Mouse (Mus musculus): ENCODE measurements around the gene Ica1. TPM values are rescaled to one million over a fixed set of nuclear protein-coding genes. Genes with fewer than 3 reads are reported as not detected.

Ica1 gene
- polyA plus RNA-seq, 1 experiment from 2014 or later = 68.0 TPM

DNA sequence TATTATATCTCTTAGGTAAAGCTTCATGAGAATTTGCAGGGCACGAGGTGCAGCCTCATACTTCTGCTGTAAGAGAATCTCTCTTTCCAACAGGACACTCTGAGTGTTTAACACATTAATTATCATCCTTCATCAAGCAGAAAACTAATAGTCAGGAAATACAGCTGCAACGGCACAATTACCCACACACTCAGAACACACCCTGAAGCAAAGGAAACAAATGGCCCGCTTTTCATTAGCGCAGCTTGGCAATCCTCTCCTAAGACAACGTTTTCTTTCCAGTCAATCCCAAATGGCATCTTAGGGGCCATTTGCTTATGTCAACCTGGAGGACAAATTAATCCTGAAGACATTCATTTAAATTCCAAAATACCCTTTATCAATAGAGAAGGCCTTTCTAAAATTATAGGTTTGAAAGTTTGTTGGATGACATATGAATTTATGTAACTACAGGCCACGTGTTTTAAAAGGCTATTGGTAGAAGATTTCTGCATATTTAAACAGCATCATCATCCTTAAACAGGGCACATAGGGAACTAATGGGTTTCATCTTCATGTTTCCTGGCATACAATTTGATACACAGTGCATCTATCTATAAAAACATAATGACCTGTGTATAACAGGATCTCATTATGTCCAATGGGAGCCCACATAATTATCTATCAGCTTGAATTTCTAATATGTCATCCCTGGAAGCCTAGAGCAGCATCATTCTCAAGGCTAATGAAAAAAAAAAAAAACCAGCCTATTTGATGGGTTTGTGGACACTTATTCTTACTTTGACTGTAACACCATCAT, 110.1 kb downstream of the Ica1 start:
- no peaks in the 10 kb centered on the region for H3K36me3 ChIP-seq (replicated peaks)

DNA sequence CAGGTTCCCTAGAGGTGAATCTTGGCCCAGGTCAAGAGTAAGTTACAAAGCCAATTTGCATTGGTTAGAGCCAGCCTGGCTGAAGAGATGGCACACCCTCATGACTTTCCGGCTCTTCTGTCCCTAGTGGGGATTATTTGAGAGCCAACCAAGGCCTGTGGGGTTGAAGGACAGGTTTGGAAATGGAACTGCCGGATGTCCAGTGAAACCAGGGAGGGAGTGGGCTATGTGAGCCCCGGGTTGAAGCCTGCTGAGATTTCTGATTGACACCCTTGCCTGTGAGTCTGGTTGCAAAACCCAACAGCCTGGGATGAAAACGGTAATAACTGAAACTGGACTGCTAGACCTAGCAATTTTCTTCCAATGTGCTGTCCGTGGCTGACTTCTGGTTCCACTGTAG, 112.5 kb downstream of the Ica1 start:
- H3K36me3 ChIP-seq (replicated peaks) = no peaks in the 10 kb centered on the region
- no peaks in the 10 kb centered on the region for H3K27me3 ChIP-seq (replicated peaks)
- WGBS = 95% methylated on average over 5 of the region's 5 CpGs
- no peak for ATAC-seq (replicated peaks)
- no peak overlapping the region for H3K4me2 ChIP-seq
- no peak overlapping the region for H3K4me3 ChIP-seq
- H3K4me1 ChIP-seq = peaks cover 10% of the 10 kb centered on the region
- H3K9me3 ChIP-seq = no peaks in the 10 kb centered on the region
- H3K27ac ChIP-seq = no peak overlapping the region
- H3K9ac ChIP-seq = no peak overlapping the region

More for the DNA sequence above, 110.1 kb downstream of the Ica1 start:
- no peaks in the 10 kb centered on the region for H3K27me3 ChIP-seq (replicated peaks)
- no peaks in the 10 kb centered on the region for H3K9me3 ChIP-seq
- 68% methylated on average over 6 of the region's 6 CpGs for WGBS
- no peak overlapping the region for H3K4me2 ChIP-seq
- no peak overlapping the region for H3K27ac ChIP-seq
- ATAC-seq (replicated peaks) = no peak
- H3K4me1 ChIP-seq = no peaks in the 10 kb centered on the region
- no peak overlapping the region for H3K4me3 ChIP-seq
- no peak overlapping the region for H3K9ac ChIP-seq

DNA sequence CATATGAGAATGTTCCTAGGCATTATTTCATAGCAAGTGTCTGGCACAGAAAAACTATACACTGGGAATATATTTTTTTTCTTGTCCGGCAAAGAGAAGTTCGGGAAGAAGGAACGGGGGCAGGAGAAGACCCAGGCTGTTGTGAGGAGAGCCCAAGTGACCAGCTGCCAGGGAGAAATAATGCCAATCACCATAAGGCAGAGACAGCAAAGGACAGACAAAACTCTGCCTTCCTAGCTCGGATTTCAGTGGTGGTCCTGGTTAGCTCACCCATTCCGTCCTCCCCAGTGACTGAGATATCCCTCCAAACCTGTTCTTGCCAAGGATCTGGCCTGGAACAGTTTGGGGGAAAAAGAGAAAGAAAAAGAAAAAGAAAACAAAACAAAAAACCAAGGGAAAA, 113.3 kb downstream of the Ica1 start:
- no peak for ATAC-seq (replicated peaks)
- H3K4me3 ChIP-seq = no peak overlapping the region
- H3K27me3 ChIP-seq (replicated peaks) = no peaks in the 10 kb centered on the region
- 86% methylated on average over 5 of the region's 5 CpGs for WGBS
- no peak overlapping the region for H3K9ac ChIP-seq
- H3K27ac ChIP-seq = no peak overlapping the region
- H3K36me3 ChIP-seq (replicated peaks) = no peaks in the 10 kb centered on the region
- H3K4me2 ChIP-seq = no peak overlapping the region
- peaks cover 10% of the 10 kb centered on the region for H3K4me1 ChIP-seq
- no peaks in the 10 kb centered on the region for H3K9me3 ChIP-seq

- Histone ChIP-seq H3K27me3 (replicated peaks) (no peaks in the 10 kb centered on the region), H3K9me3 (no peaks in the 10 kb centered on the region), H3K9ac (no peak overlapping the region), H3K27ac (no peak overlapping the region), H3K4me2 (no peak overlapping the region), H3K4me3 (no peak overlapping the region), H3K4me1 (peaks cover 14% of the 10 kb centered on the region), H3K36me3 (replicated peaks) (no peaks in the 10 kb centered on the region)
- no peak for ATAC-seq (replicated peaks)
- 67% methylated on average over 3 of the region's 3 CpGs for WGBS
These were observed 115.1 kb downstream of the Ica1 start for GRCm38 (mm10) chr6:8663092-8663740.

- no peaks in the 10 kb centered on the region for H3K27me3 ChIP-seq (replicated peaks)
- H3K36me3 ChIP-seq (replicated peaks) = no peaks in the 10 kb centered on the region
- peaks cover 14% of the 10 kb centered on the region for H3K4me1 ChIP-seq
- peak; percentile 74; the same call in 1 of the 2 replicates for ATAC-seq (replicated peaks)
- no peak overlapping the region for H3K4me3 ChIP-seq
- WGBS = 24% methylated on average over 4 of the region's 4 CpGs
- no peaks in the 10 kb centered on the region for H3K9me3 ChIP-seq
- no peak overlapping the region for H3K9ac ChIP-seq
- no peak overlapping the region for H3K27ac ChIP-seq
- no peak overlapping the region for H3K4me2 ChIP-seq
These were observed 116.9 kb downstream of the Ica1 start for GRCm38 (mm10) chr6:8661404-8661803.

- 85% methylated on average over 2 of the region's 2 CpGs for WGBS
These were observed 118.2 kb downstream of the Ica1 start for GRCm38 (mm10) chr6:8660076-8660475.

GRCm38 (mm10) chr6:8659194-8659959, 118.9 kb downstream of the Ica1 start:
- H3K4me3 ChIP-seq = no peak overlapping the region
- H3K4me2 ChIP-seq = 0 out of 2 replicates have a peak overlapping the region, but pooled peaks have one; percentile 8
- H3K27ac ChIP-seq = no peak overlapping the region
- no peaks in the 10 kb centered on the region for H3K9me3 ChIP-seq
- 21% methylated on average over 13 of the region's 13 CpGs for WGBS
- peaks cover 14% of the 10 kb centered on the region for H3K4me1 ChIP-seq
- H3K27me3 ChIP-seq (replicated peaks) = no peaks in the 10 kb centered on the region
- ATAC-seq (replicated peaks) = peak; percentile 50; the same call in 1 of the 2 replicates
- H3K36me3 ChIP-seq (replicated peaks) = no peaks in the 10 kb centered on the region
- no peak overlapping the region for H3K9ac ChIP-seq

More at GRCm38 (mm10) chr6:8660076-8660475, 118.2 kb downstream of the Ica1 start:
- no peak overlapping the region for H3K4me3 ChIP-seq
- no peaks in the 10 kb centered on the region for H3K27me3 ChIP-seq (replicated peaks)
- ATAC-seq (replicated peaks) = no peak
- no peak overlapping the region for H3K4me2 ChIP-seq
- no peaks in the 10 kb centered on the region for H3K36me3 ChIP-seq (replicated peaks)
- H3K4me1 ChIP-seq = peaks cover 14% of the 10 kb centered on the region
- no peak overlapping the region for H3K9ac ChIP-seq
- no peaks in the 10 kb centered on the region for H3K9me3 ChIP-seq
- no peak overlapping the region for H3K27ac ChIP-seq

- no peak overlapping the region for H3K4me3 ChIP-seq
- WGBS = 66% methylated on average over 4 of the region's 4 CpGs
- ATAC-seq (replicated peaks) = no peak
- no peaks in the 10 kb centered on the region for H3K27me3 ChIP-seq (replicated peaks)
- H3K9me3 ChIP-seq = no peaks in the 10 kb centered on the region
- peaks cover 14% of the 10 kb centered on the region for H3K4me1 ChIP-seq
- no peaks in the 10 kb centered on the region for H3K36me3 ChIP-seq (replicated peaks)
- no peak overlapping the region for H3K9ac ChIP-seq
- H3K4me2 ChIP-seq = no peak overlapping the region
- H3K27ac ChIP-seq = no peak overlapping the region
These were observed 119.9 kb downstream of the Ica1 start for GRCm38 (mm10) chr6:8658431-8658830.

DNA sequence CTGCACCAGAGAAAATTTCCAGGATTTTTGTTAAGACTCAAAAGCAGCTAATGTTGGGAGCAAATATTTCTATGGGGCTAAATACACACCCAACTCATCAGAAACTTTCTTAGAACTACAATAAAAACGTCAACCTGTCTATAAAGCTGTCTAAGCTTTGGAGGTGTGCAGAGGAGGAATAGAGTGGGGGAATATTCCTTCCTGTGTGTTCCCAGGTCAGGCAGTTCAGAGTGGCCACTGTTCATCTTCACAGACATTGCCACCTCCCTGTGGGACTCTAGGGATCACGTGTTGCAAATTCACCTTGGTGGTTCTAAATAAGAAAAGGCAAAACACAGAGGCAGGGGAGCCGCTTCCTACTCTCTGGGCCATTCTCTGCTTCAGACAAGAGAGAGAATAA, 120.8 kb downstream of the Ica1 start:
- no peaks in the 10 kb centered on the region for H3K27me3 ChIP-seq (replicated peaks)
- ATAC-seq (replicated peaks) = no peak
- H3K4me2 ChIP-seq = no peak overlapping the region
- no peaks in the 10 kb centered on the region for H3K36me3 ChIP-seq (replicated peaks)
- H3K4me3 ChIP-seq = no peak overlapping the region
- H3K9me3 ChIP-seq = no peaks in the 10 kb centered on the region
- 62% methylated on average over 3 of the region's 3 CpGs for WGBS
- H3K9ac ChIP-seq = no peak overlapping the region
- no peak overlapping the region for H3K27ac ChIP-seq
- peaks cover 14% of the 10 kb centered on the region for H3K4me1 ChIP-seq

DNA sequence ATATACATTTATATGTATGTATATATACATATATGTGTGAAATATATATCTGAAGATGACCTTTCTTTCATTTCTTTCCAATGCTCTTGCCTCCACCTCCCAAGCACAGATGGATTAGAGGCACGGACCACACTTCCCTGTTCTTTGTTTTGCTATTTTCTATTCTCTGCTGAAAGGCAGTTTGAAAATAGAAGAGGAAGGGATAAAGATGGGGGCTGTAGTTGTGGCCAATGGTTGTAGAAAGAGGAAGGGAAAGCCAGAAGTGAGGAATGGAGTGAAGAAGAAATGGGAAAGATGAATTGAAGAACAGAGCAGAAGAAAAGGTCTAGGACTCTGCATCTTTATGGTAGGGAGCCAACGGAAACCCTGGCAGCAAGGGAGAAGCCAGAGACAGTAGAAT, 122.8 kb downstream of the Ica1 start:
- no peak for ATAC-seq (replicated peaks)

DNA sequence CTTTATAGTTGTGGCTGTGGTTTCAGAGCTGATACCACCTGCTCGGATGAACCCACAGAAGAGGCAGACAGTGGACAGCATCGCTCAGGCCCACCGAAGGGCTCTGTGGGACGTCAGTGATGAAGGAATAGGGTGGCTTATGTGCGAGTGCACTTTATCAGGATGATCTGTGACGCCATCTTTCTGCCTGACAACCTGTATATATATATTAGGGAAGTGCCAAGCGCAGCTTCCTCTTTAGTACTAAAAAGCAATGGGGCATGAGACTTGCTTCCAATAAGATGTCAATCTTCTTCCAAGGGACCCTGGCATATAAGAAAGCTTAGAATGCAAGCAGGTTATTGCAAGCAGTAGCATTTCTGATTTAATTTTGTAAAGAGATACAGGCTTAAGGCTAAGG, 127.9 kb downstream of the Ica1 start:
- ATAC-seq (replicated peaks) = no peak
- Histone ChIP-seq H3K9ac (no peak overlapping the region), H3K27ac (no peak overlapping the region), H3K27me3 (replicated peaks) (no peaks in the 10 kb centered on the region), H3K4me3 (no peak overlapping the region), H3K36me3 (replicated peaks) (no peaks in the 10 kb centered on the region), H3K4me1 (no peaks in the 10 kb centered on the region), H3K9me3 (no peaks in the 10 kb centered on the region), H3K4me2 (no peak overlapping the region)
- 93% methylated on average over 7 of the region's 7 CpGs for WGBS

More for the DNA sequence above, 122.8 kb downstream of the Ica1 start:
- H3K4me3 ChIP-seq = no peak overlapping the region
- WGBS = 75% methylated on average over 2 of the region's 2 CpGs
- no peaks in the 10 kb centered on the region for H3K36me3 ChIP-seq (replicated peaks)
- H3K4me2 ChIP-seq = no peak overlapping the region
- no peak overlapping the region for H3K27ac ChIP-seq
- no peak overlapping the region for H3K9ac ChIP-seq
- peaks cover 4% of the 10 kb centered on the region; the same call in 1 of the 2 replicates for H3K4me1 ChIP-seq
- no peaks in the 10 kb centered on the region for H3K27me3 ChIP-seq (replicated peaks)
- H3K9me3 ChIP-seq = no peaks in the 10 kb centered on the region

- no peak overlapping the region for H3K9ac ChIP-seq
- no peaks in the 10 kb centered on the region for H3K36me3 ChIP-seq (replicated peaks)
- H3K27ac ChIP-seq = no peak overlapping the region
- WGBS = 54% methylated on average over 4 of the region's 4 CpGs
- H3K4me1 ChIP-seq = no peaks in the 10 kb centered on the region
- no peaks in the 10 kb centered on the region for H3K9me3 ChIP-seq
- no peak overlapping the region for H3K4me3 ChIP-seq
- no peaks in the 10 kb centered on the region for H3K27me3 ChIP-seq (replicated peaks)
- no peak for ATAC-seq (replicated peaks)
- no peak overlapping the region for H3K4me2 ChIP-seq
These were observed 128.9 kb downstream of the Ica1 start for GRCm38 (mm10) chr6:8649295-8649865.

All from midbrain, embryonic 15.5 days (tissue).